Mouse (Mus musculus) embryonic fibroblast, embryonic 13.5 days (primary cell): Measurements from ENCODE around the gene Lmx1b.

Source experiments
- CTCF ChIP-seq: IDR thresholded peaks from 2 replicates; pipeline ENCODE4 v1.5.1; 2011; ENCODE audit warnings: mild to moderate bottlenecking, control low read depth, low read length, moderate library complexity, borderline replicate concordance; ENCODE audit not compliant: insufficient read depth
- POLR2A ChIP-seq: IDR thresholded peaks from 2 replicates; pipeline ENCODE4 v1.6.1; 2011; ENCODE audit warnings: low read depth, mild to moderate bottlenecking, control low read depth, low read length, moderate library complexity

GRCm38 (mm10) chr2:33658602-33659287 lies 18.4 kb upstream of the Lmx1b start:
- no peak for TF ChIP-seq CTCF
- no peak for TF ChIP-seq POLR2A
